Mouse (Mus musculus): ENCODE data around the gene Pdzk1. TPM values are rescaled to one million over a fixed set of nuclear protein-coding genes. Genes with fewer than 3 reads are reported as not detected.

Gene Pdzk1
- total and polyA plus RNA-seq, 3 experiments = 0.13 TPM; not detected in 2

DNA sequence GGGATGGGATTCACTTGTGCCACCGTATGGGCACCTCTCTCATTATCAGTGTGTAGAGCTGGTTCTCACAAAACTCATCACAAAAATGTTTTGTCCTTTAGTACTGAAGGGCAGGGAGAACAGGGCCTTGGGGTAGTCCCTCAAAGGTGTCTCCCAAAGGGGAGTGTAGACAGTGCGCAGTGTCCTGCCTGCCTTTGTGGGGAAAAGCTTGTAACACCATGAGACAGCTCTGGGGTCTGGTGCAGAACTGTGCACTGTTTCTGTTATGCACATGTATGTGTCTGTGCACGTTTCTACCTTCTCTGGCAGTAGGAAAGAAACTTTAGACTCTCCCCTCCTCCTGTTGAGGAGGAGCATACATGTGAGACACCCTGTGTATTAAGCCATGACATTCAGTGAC lies 38.8 kb downstream of the Pdzk1 start:
- Histone ChIP-seq H3K4me3 (replicated peaks in 1 of 3; ENCODE audit: low read depth in 2 of 3, low read length in 2 of 3, poor library complexity in 1 of 3) (no peak overlapping the region), H3K79me2 (replicated peaks; ENCODE audit: control insufficient read depth, extremely low read depth, insufficient read depth, poor library complexity, severe bottlenecking) (no peaks in the 10 kb centered on the region), H3K4me2 (ENCODE audit: insufficient read depth, low read depth, poor library complexity, severe bottlenecking) (no peak overlapping the region), H3K27ac (ENCODE audit: insufficient read depth, low read depth) (no peak overlapping the region), H3K9me3 (replicated peaks; ENCODE audit: low read length) (no peaks in the 10 kb centered on the region), H3K36me3 (replicated peaks in 1 of 2; ENCODE audit: control insufficient read depth in 1 of 2, insufficient read depth in 1 of 2, low read length in 1 of 2) (peaks cover 32 to 51% of the 10 kb centered on the region in 2 experiments), H3K4me1 (ENCODE audit: control insufficient read depth in 1 of 2, insufficient read depth in 2 of 2) (no peaks in the 10 kb centered on the region), H3K9ac (ENCODE audit: insufficient read depth, low read depth) (no peak overlapping the region), H3K27me3 (replicated peaks) (no peaks in the 10 kb centered on the region)
- TF ChIP-seq ZC3H11A (IDR thresholded peaks at IDR 0.05; ENCODE audit: low read depth, low read length) = no peak
- TF ChIP-seq SMC3 (IDR thresholded peaks at IDR 0.05; ENCODE audit: low read depth, low read length) = no peak
- TF ChIP-seq PAX5 (IDR thresholded peaks at IDR 0.05; ENCODE audit: low read length) = no peak
- TF ChIP-seq SIN3A (IDR thresholded peaks at IDR 0.05; ENCODE audit: low read length) = no peak
- no peak for DNase-seq (ENCODE audit: extremely low read depth)
- dilution Hi-C loops (cut with MboI; ENCODE audit: extremely low pct_ligation_motif_present, extremely low pct_unique_long_range_greater_than_20kb, low sequenced_read_pairs) = no loop called here
- in situ Hi-C loops (cut with MboI; ENCODE audit: low pct_ligation_motif_present, low pct_unique_long_range_greater_than_20kb, low sequenced_read_pairs) = no loop called here

GRCm38 (mm10) chr3:96868566-96868965 lies 39.5 kb downstream of the Pdzk1 start:
- Histone ChIP-seq H3K4me1 (ENCODE audit: control insufficient read depth in 1 of 2, insufficient read depth in 2 of 2) (no peaks in the 10 kb centered on the region), H3K4me2 (ENCODE audit: insufficient read depth, low read depth, poor library complexity, severe bottlenecking) (no peak overlapping the region), H3K4me3 (replicated peaks in 1 of 3; ENCODE audit: low read depth in 2 of 3, low read length in 2 of 3, poor library complexity in 1 of 3) (no peak overlapping the region), H3K79me2 (replicated peaks; ENCODE audit: control insufficient read depth, extremely low read depth, insufficient read depth, poor library complexity, severe bottlenecking) (no peaks in the 10 kb centered on the region), H3K9ac (ENCODE audit: insufficient read depth, low read depth) (no peak overlapping the region), H3K27me3 (replicated peaks) (no peaks in the 10 kb centered on the region), H3K27ac (ENCODE audit: insufficient read depth, low read depth) (no peak overlapping the region), H3K36me3 (replicated peaks in 1 of 2; ENCODE audit: control insufficient read depth in 1 of 2, insufficient read depth in 1 of 2, low read length in 1 of 2) (peaks cover 38 to 57% of the 10 kb centered on the region in 2 experiments), H3K9me3 (replicated peaks; ENCODE audit: low read length) (no peaks in the 10 kb centered on the region)
- dilution Hi-C loops (cut with MboI; ENCODE audit: extremely low pct_ligation_motif_present, extremely low pct_unique_long_range_greater_than_20kb, low sequenced_read_pairs) = no loop called here
- DNase-seq (ENCODE audit: extremely low read depth) = no peak
- TF ChIP-seq USF2 (conservative IDR thresholded peaks at IDR 0.05; ENCODE audit: low read depth, low read length) (no peak), USF1 (IDR thresholded peaks at IDR 0.05; ENCODE audit: low read depth, low read length) (no peak), CHD1 (IDR thresholded peaks at IDR 0.05; ENCODE audit: low read depth, low read length) (no peak), MAFK (IDR thresholded peaks at IDR 0.05; ENCODE audit: insufficient replicate concordance, low read length) (no peak), SMC3 (IDR thresholded peaks at IDR 0.05; ENCODE audit: low read depth, low read length) (no peak), IRF4 (IDR thresholded peaks at IDR 0.05; ENCODE audit: low read depth, low read length) (no peak), KAT2A (IDR thresholded peaks at IDR 0.05; ENCODE audit: insufficient replicate concordance, low read length) (no peak), TCF12 (IDR thresholded peaks at IDR 0.05; ENCODE audit: low read depth, low read length) (no peak), MXI1 (IDR thresholded peaks at IDR 0.05; ENCODE audit: low read depth, low read length) (no peak), TBP (conservative IDR thresholded peaks at IDR 0.05; ENCODE audit: low read depth, low read length) (no peak), HCFC1 (IDR thresholded peaks at IDR 0.05; ENCODE audit: low read depth, low read length) (no peak), MEF2A (IDR thresholded peaks at IDR 0.05; ENCODE audit: borderline replicate concordance, low read depth, low read length) (no peak), MAZ (IDR thresholded peaks at IDR 0.05; ENCODE audit: low read depth, low read length) (no peak), RAD21 (IDR thresholded peaks at IDR 0.05; ENCODE audit: low read depth, low read length) (no peak), ZNF384 (IDR thresholded peaks at IDR 0.05; ENCODE audit: low read depth, low read length) (no peak)
- in situ Hi-C loops (cut with MboI; ENCODE audit: low pct_ligation_motif_present, low pct_unique_long_range_greater_than_20kb, low sequenced_read_pairs) = no loop called here

All from CH12.LX (cell line).